Mouse (Mus musculus): ENCODE measurements around the gene Armcx2. TPM values are rescaled to one million over a fixed set of nuclear protein-coding genes. Genes with fewer than 3 reads are reported as not detected.
"Not testable (repeated sequence)": the region's sequence is repeated elsewhere in the genome, so short reads cannot be mapped to it uniquely, and the experiment has no call there.

Armcx2 gene
- total and polyA plus RNA-seq, 2 experiments from 2014 or later: 24.3 to 46.2 TPM

DNA sequence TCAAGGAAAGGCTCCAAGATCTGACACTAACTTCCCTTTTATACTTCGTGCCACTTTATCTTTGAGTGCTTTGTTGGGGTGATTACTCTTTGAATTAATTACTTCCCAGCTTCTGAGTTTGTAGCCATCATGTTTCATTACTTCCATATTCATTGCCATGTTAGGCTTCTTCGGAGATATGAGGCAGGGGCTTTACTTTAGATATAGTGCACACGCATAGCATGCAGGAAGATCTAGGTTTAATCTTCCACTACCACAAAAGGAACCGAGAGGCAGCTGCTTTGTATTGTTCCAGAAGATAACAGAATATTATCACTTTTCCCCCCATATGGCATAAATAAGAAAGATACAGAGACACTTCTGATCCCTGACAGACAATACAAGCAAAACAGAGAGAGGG lies 21.3 kb downstream of the Armcx2 start:
- TF ChIP-seq CTCF (IDR thresholded peaks at IDR 0.05; ENCODE audit: low read depth) (no peak), EP300 (IDR thresholded peaks at IDR 0.05; ENCODE audit: low read depth) (no peak)
- 61% methylated on average over 4 of the region's 4 CpGs for WGBS
- Histone ChIP-seq H3K27me3 (ENCODE audit: control insufficient read depth, insufficient read depth, low read length) (no peaks in the 10 kb centered on the region), H3K9ac (replicated peaks; ENCODE audit: low read depth, low read length) (no peak overlapping the region), H3K9me3 (replicated peaks; ENCODE audit: control insufficient read depth, low read length) (no peaks in the 10 kb centered on the region), H3K4me1 (ENCODE audit: control insufficient read depth, insufficient read depth) (no peaks in the 10 kb centered on the region), H3K36me3 (replicated peaks; ENCODE audit: control insufficient read depth, insufficient read depth, low read length) (no peaks in the 10 kb centered on the region), H3K4me3 (ENCODE audit: low read depth, low read length) (no peak overlapping the region), H3K4me2 (ENCODE audit: low read depth, low read length) (no peak overlapping the region), H3K27ac (ENCODE audit: low read depth) (no peak overlapping the region)
- DNase-seq (ENCODE audit: low spot score) (no peak), ATAC-seq (ENCODE audit: insufficient read depth, low read depth) (no peak)

DNA sequence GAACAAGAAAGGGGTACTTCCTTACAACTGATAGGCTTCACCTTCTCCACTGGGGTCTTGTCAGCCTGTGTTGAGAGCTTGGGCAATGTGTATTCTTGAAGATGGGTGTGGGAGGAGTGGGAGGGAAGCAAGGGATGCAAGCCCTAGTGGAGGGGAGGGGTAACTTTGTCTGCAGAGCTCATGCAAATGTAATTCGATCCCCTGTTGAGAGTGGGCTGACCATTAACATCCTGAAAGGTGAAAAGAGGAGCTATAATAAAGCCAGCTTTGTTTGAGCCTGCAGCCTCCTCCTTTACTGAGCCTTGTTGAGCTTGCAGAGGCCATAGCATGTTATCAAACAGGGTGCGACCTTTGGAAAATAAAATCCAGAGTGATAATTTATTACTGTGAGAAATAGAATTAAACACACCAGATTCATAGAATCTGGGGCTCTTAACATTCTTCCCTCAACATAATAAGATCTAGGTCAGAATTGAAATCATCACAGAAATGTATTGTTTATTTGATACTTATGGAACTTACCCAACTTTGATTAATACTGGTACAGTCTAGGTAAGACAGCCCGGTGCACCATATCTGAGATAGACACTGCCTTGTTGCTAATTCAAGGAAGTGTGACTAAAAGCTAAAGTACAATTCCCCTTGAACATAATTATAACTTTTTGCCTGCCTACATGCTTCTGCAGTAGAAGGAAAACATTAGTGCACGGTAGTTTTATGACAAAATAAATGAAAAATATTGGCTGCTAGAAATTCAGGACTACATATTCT lies 45.4 kb downstream of the Armcx2 start:
- not testable (repeated sequence) for H3K4me2 ChIP-seq (ENCODE audit: low read depth, low read length); H3K27ac ChIP-seq (ENCODE audit: low read depth); H3K27me3 ChIP-seq (ENCODE audit: control insufficient read depth, insufficient read depth, low read length); ATAC-seq (ENCODE audit: insufficient read depth, low read depth); H3K4me3 ChIP-seq (ENCODE audit: low read depth, low read length); DNase-seq (ENCODE audit: low spot score); H3K9me3 ChIP-seq (replicated peaks; ENCODE audit: control insufficient read depth, low read length); H3K9ac ChIP-seq (replicated peaks; ENCODE audit: low read depth, low read length); H3K4me1 ChIP-seq (ENCODE audit: control insufficient read depth, insufficient read depth); H3K36me3 ChIP-seq (replicated peaks; ENCODE audit: control insufficient read depth, insufficient read depth, low read length)
- 47% methylated on average over 3 of the region's 4 CpGs for WGBS

DNA sequence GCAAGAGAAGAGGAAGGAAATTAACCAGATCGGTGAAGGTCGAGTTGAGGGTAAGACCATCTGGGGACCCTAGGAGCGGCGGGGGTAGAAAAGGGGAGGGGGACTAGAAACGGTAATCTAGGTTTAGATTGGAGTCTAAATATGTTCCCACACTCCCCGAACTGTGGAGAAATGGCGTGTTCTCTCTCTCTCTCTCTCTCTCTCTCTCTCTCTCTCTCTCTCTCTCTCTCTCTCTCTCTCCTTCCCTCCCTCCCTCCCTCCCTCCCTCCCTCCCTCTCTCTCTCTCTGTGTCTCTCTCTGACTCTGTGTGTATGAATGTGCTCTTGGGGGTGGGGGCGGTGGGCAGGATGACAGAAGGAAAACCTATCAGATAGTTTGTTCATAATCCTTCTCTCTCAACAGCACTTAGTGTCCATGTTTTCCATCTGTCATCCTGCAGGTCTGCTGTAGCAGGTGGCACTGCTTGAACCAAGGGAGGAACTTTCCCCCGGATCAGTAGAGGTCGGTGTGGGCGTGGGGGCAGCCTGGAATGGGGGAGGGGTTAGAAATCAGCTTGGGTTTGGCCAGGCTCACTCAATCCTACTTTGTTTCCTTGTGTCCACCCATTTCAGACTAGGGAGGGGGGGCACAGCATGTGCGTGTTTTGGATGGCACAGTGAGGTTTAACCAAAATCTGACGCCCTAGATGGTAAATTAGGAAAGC lies 51.6 kb downstream of the Armcx2 start:
- no peak for DNase-seq (ENCODE audit: low spot score)
- TF ChIP-seq EP300 (IDR thresholded peaks at IDR 0.05; ENCODE audit: low read depth): no peak
- TF ChIP-seq CTCF (IDR thresholded peaks at IDR 0.05; ENCODE audit: low read depth): no peak
- Histone ChIP-seq H3K27me3 (ENCODE audit: control insufficient read depth, insufficient read depth, low read length) (no peaks in the 10 kb centered on the region), H3K4me2 (ENCODE audit: low read depth, low read length) (peak overlapping the region; percentile 60), H3K4me1 (ENCODE audit: control insufficient read depth, insufficient read depth) (no peaks in the 10 kb centered on the region), H3K9me3 (replicated peaks; ENCODE audit: control insufficient read depth, low read length) (no peaks in the 10 kb centered on the region), H3K36me3 (replicated peaks; ENCODE audit: control insufficient read depth, insufficient read depth, low read length) (no peaks in the 10 kb centered on the region), H3K9ac (replicated peaks; ENCODE audit: low read depth, low read length) (peak overlapping the region; percentile 83), H3K4me3 (ENCODE audit: low read depth, low read length) (peak overlapping the region; percentile 79), H3K27ac (ENCODE audit: low read depth) (peak overlapping the region; percentile 89)
- peak; percentile 24; the same call in 1 of the 2 replicates for ATAC-seq (ENCODE audit: insufficient read depth, low read depth)
- WGBS: 13% methylated on average over 13 of the region's 13 CpGs

GRCm38 (mm10) chrX:134756434-134757292 lies 52.4 kb downstream of the Armcx2 start, which contains the start of gene Armcx3:
Armcx3 (plus strand) TSS chrX:134756595.
- H3K36me3 ChIP-seq (replicated peaks; ENCODE audit: control insufficient read depth, insufficient read depth, low read length): no peaks in the 10 kb centered on the region
- peak; percentile 89 for ATAC-seq (ENCODE audit: insufficient read depth, low read depth)
- TF ChIP-seq CTCF (IDR thresholded peaks at IDR 0.05; ENCODE audit: low read depth): no peak
- no peak for TF ChIP-seq EP300 (IDR thresholded peaks at IDR 0.05; ENCODE audit: low read depth)
- peak within 1 kb of the TSS; percentile 60 for H3K4me2 ChIP-seq (ENCODE audit: low read depth, low read length)
- H3K4me1 ChIP-seq (ENCODE audit: control insufficient read depth, insufficient read depth): no peaks in the 10 kb centered on the region
- peak within 1 kb of the TSS; percentile 79 for H3K4me3 ChIP-seq (ENCODE audit: low read depth, low read length)
- peak within 1 kb of the TSS; percentile 89 for H3K27ac ChIP-seq (ENCODE audit: low read depth)
- peak; percentile 88 for DNase-seq (ENCODE audit: low spot score)
- no peaks in the 10 kb centered on the region for H3K9me3 ChIP-seq (replicated peaks; ENCODE audit: control insufficient read depth, low read length)
- no peaks in the 10 kb centered on the region for H3K27me3 ChIP-seq (ENCODE audit: control insufficient read depth, insufficient read depth, low read length)
- peak within 1 kb of the TSS; percentile 83 for H3K9ac ChIP-seq (replicated peaks; ENCODE audit: low read depth, low read length)
- 28% methylated on average over 45 of the region's 46 CpGs for WGBS

Small RNA genes lying within 50 kb of the gene (microRNA-seq; reads per million reads assigned to microRNA genes)
- not detected for gene Mir7093

Other genes with a start within 250 kb of the Armcx2 start
- not detected in 2 replicates for gene Btk, start 225.7 kb downstream of the Armcx2 start, total RNA-seq (2014; rRNA removed; ENCODE audit: low replicate concordance)
- 0.34 and 0.49 TPM in 2 replicates for gene Btk, start 225.7 kb downstream of the Armcx2 start, polyA plus RNA-seq (2015; fragmentation: Nextera tagmentation; extraction: Ambion mirVana)
- 341 and 419 TPM in 2 replicates for gene Rpl36a, start 223.6 kb downstream of the Armcx2 start, total RNA-seq (2014; rRNA removed; ENCODE audit: low replicate concordance)
- gene Rpl36a, start 223.6 kb downstream of the Armcx2 start, polyA plus RNA-seq (2015; fragmentation: Nextera tagmentation; extraction: Ambion mirVana): 246 and 247 TPM in 2 replicates
- gene Gla, start 208.1 kb downstream of the Armcx2 start, total RNA-seq (2014; rRNA removed; ENCODE audit: low replicate concordance): 0.50 and 4.1 TPM in 2 replicates
- gene Gla, start 208.1 kb downstream of the Armcx2 start, polyA plus RNA-seq (2015; fragmentation: Nextera tagmentation; extraction: Ambion mirVana): 1.5 and 1.8 TPM in 2 replicates
- gene Hnrnph2, start 208.0 kb downstream of the Armcx2 start, total RNA-seq (2014; rRNA removed; ENCODE audit: low replicate concordance): 37.1 and 43.9 TPM in 2 replicates
- 98.4 and 102 TPM in 2 replicates for gene Hnrnph2, start 208.0 kb downstream of the Armcx2 start, polyA plus RNA-seq (2015; fragmentation: Nextera tagmentation; extraction: Ambion mirVana)
- gene Armcx4, start 122.7 kb downstream of the Armcx2 start, total RNA-seq (2014; rRNA removed; ENCODE audit: low replicate concordance): 6.5 and 7.4 TPM in 2 replicates
- 2.4 and 2.8 TPM in 2 replicates for gene Armcx4, start 122.7 kb downstream of the Armcx2 start, polyA plus RNA-seq (2015; fragmentation: Nextera tagmentation; extraction: Ambion mirVana)
- 3.9 and 13.9 TPM in 2 replicates for gene Armcx1, start 91.3 kb downstream of the Armcx2 start, total RNA-seq (2014; rRNA removed; ENCODE audit: low replicate concordance)
- 21.8 and 22.7 TPM in 2 replicates for gene Armcx1, start 91.3 kb downstream of the Armcx2 start, polyA plus RNA-seq (2015; fragmentation: Nextera tagmentation; extraction: Ambion mirVana)
- 7.7 and 13.7 TPM in 2 replicates for gene Armcx6, start 57.8 kb downstream of the Armcx2 start, total RNA-seq (2014; rRNA removed; ENCODE audit: low replicate concordance)
- gene Armcx6, start 57.8 kb downstream of the Armcx2 start, polyA plus RNA-seq (2015; fragmentation: Nextera tagmentation; extraction: Ambion mirVana): 7.3 and 7.8 TPM in 2 replicates
- gene Armcx3, start 52.6 kb downstream of the Armcx2 start, total RNA-seq (2014; rRNA removed; ENCODE audit: low replicate concordance): 22.1 and 33.6 TPM in 2 replicates
- 59.5 and 64.1 TPM in 2 replicates for gene Armcx3, start 52.6 kb downstream of the Armcx2 start, polyA plus RNA-seq (2015; fragmentation: Nextera tagmentation; extraction: Ambion mirVana)
- gene Nxf2, start 155.5 kb upstream of the Armcx2 start, total RNA-seq (2014; rRNA removed; ENCODE audit: low replicate concordance): not detected in 2 replicates
- 0.10 and 0.16 TPM in 2 replicates for gene Nxf2, start 155.5 kb upstream of the Armcx2 start, polyA plus RNA-seq (2015; fragmentation: Nextera tagmentation; extraction: Ambion mirVana)
- gene Zmat1, start 200.0 kb upstream of the Armcx2 start, total RNA-seq (2014; rRNA removed; ENCODE audit: low replicate concordance): 0.08 and 2.0 TPM in 2 replicates
- 5.6 and 6.8 TPM in 2 replicates for gene Zmat1, start 200.0 kb upstream of the Armcx2 start, polyA plus RNA-seq (2015; fragmentation: Nextera tagmentation; extraction: Ambion mirVana)